Mouse (Mus musculus): ENCODE data around the gene Asb11.

- no peak for TF ChIP-seq CTCF (IDR thresholded peaks at IDR 0.05; ENCODE audit: insufficient read depth, low read length)
- TF ChIP-seq POLR2A (IDR thresholded peaks at IDR 0.05; ENCODE audit: borderline replicate concordance, extremely low read depth, low read depth, low read length), result peak; percentile 79; the same call in 1 of the 2 replicates
Observed at GRCm38 (mm10) chrX:164419471-164419939, 17.3 kb upstream of the Asb11 start, which contains the start of gene Piga.
